Mouse (Mus musculus) heart, embryonic 14.5 days (tissue): ENCODE data around the gene Serpini2. TPM values are rescaled to one million over a fixed set of nuclear protein-coding genes. Genes with fewer than 3 reads are reported as not detected.
A peak's percentile ranks its signal among the peaks of the same experiment; 100 is the strongest.

Source experiments
- ATAC-seq: fragments of 200-750 bp; cut with Nextera tagmentation; 2 replicates; pipeline ENCODE4 v1.8.0; 2017; ENCODE audit warnings: low read depth, moderate TSS enrichment; ENCODE audit not compliant: insufficient number of reproducible peaks, insufficient read depth, low FRiP score
- H3K27ac ChIP-seq, 2 experiments: fragments of 200-500 bp in 1 of 2; fragments of 300-500 bp in 1 of 2; sonication (generic) in 1 of 2; replicated peaks in 1 of 2; 2 replicates each; pipeline ENCODE4 v1.5.1; 2012 to 2014; ENCODE audit warnings: low read depth in 2 of 2, low read length in 2 of 2, control low read depth in 1 of 2, mild to moderate bottlenecking in 1 of 2, mixed read lengths in 1 of 2; ENCODE audit not compliant: control insufficient read depth in 1 of 2, insufficient read depth in 1 of 2
- H3K27me3 ChIP-seq: fragments of 300-500 bp; sonication (generic); 2 replicates; pipeline ENCODE4 v1.6.1; 2014; ENCODE audit warnings: mild to moderate bottlenecking, low read length, control low read depth; ENCODE audit not compliant: control insufficient read depth, insufficient read depth
- H3K36me3 ChIP-seq: fragments of 300-500 bp; sonication (generic); 2 replicates; pipeline ENCODE4 v1.6.1; 2014; ENCODE audit warnings: mild to moderate bottlenecking, control low read depth, low read length, mixed read lengths; ENCODE audit not compliant: control insufficient read depth, insufficient read depth
- H3K4me1 ChIP-seq, 2 experiments: fragments of 200-500 bp in 1 of 2; fragments of 300-500 bp in 1 of 2; sonication (generic) in 1 of 2; 2 replicates each; pipeline ENCODE4 v1.6.1; 2012 to 2014; ENCODE audit warnings: low read length in 2 of 2, control low read depth in 1 of 2, mixed read lengths in 1 of 2; ENCODE audit not compliant: control insufficient read depth in 2 of 2, insufficient read depth in 2 of 2
- H3K4me2 ChIP-seq: fragments of 300-500 bp; sonication (generic); 2 replicates; pipeline ENCODE4 v1.6.1; 2014; ENCODE audit warnings: mild to moderate bottlenecking, low read length
- H3K4me3 ChIP-seq, 2 experiments: fragments of 200-500 bp in 1 of 2; fragments of 300-500 bp in 1 of 2; sonication (generic) in 1 of 2; 2 replicates each; pipeline ENCODE4 v1.5.1; 2012 to 2014; ENCODE audit warnings: low read length in 2 of 2, mild to moderate bottlenecking in 2 of 2, control low read depth in 1 of 2, low read depth in 1 of 2, moderate library complexity in 1 of 2; ENCODE audit not compliant: control insufficient read depth in 1 of 2, insufficient read depth in 1 of 2
- H3K9ac ChIP-seq: fragments of 300-500 bp; sonication (generic); 2 replicates; pipeline ENCODE4 v1.6.1; 2014; ENCODE audit warnings: mild to moderate bottlenecking, low read length
- H3K9me3 ChIP-seq: fragments of 300-500 bp; sonication (generic); 2 replicates; pipeline ENCODE4 v1.6.1; 2016; ENCODE audit warnings: low read length, control low read depth; ENCODE audit not compliant: control insufficient read depth
- WGBS: fragments of 180-500 bp; shearing (Covaris S2); extraction: QIAGEN DNeasy Blood & Tissue Kit; methylation state at CpG from one replicate; pipeline ENCODE4 v1.1.7; 2014; 5-methylcytosine and 5-hydroxymethylcytosine counted together
- polyA plus RNA-seq: library from polyadenylated mRNA; unstranded; fragments of >200 nt; fragmentation: Nextera tagmentation; extraction: Ambion mirVana; gene quantifications from 2 replicates; pipeline ENCODE4 v1.2.1, GENCODE M21; 2014

Gene Serpini2
- polyA plus RNA-seq, 1 experiment from 2014 or later = not detected

DNA sequence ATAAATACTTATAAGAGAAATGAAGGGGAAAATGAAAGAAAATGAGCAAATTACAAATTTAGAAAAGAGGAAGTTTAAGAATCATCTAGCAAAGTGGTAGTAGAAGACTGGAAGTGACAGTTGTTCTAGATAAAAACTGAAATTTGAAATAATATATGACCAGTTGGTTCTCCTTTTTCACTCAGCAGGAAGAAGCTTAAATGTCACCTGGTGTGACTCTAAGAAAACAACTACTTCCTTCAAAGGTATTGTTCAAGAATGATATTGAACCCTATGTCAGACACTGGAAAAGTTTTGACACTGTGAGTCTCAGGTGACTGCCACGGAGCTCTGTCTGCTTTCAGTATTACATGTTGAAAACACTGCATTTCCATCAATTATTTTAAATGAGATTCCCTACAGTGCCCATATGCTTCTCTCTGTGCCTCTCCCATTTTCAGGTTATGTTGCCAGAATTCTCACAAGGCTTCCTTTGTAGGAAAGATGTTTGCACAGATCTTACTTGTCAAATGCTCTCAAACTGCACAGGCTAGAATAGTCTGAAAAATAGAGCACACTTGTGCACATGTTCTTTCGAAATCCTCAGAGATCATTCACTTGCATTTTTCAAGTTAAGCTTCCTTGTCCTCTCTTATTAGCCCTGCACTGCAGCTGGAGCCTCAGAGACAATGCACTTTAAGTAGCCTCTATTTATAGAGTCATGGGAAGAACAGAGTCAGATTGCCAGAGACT lies 27.3 kb upstream of the Serpini2 start:
- peak overlapping the region; percentile 18; the same call in 1 of the 2 replicates for H3K4me2 ChIP-seq
- no peak overlapping the region for H3K9ac ChIP-seq
- no peak for ATAC-seq
- 0 out of 4 replicates have a peak, but pooled peaks cover 0 to 9% of the 10 kb centered on the region in 2 experiments for H3K4me1 ChIP-seq
- H3K27me3 ChIP-seq = no peaks in the 10 kb centered on the region
- no peak overlapping the region for H3K27ac ChIP-seq
- H3K36me3 ChIP-seq = no peaks in the 10 kb centered on the region
- no peaks in the 10 kb centered on the region for H3K9me3 ChIP-seq
- 53% methylated on average over 2 of the region's 2 CpGs for WGBS
- no peak overlapping the region for H3K4me3 ChIP-seq

DNA sequence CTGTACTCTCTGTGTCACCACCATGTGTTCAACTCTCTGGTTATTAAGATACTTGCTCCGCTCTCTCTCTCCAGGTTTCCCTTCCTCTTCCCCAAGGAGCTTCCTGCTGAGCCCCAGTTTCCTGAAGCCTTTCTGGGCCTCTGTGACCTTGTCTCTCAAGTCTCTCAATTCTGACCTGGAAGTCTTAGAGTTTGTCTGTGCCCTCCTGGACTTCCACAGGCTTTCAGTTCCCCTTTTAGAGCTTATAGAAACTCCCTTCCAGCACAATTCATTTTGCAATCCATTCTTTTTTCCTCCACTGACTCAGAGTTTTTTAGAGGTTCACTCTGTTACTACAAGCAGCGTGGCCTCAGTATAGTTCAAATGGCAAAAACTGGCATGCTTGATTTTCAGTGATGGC lies 23.4 kb upstream of the Serpini2 start:
- Histone ChIP-seq H3K4me3 (no peak overlapping the region), H3K36me3 (no peaks in the 10 kb centered on the region), H3K4me2 (no peak overlapping the region), H3K9ac (no peak overlapping the region), H3K27me3 (no peaks in the 10 kb centered on the region), H3K4me1 (0 out of 4 replicates have a peak, but pooled peaks cover 0 to 9% of the 10 kb centered on the region in 2 experiments), H3K9me3 (no peaks in the 10 kb centered on the region), H3K27ac (no peak overlapping the region)
- ATAC-seq = no peak
- 87% methylated on average over 2 of the region's 2 CpGs for WGBS

DNA sequence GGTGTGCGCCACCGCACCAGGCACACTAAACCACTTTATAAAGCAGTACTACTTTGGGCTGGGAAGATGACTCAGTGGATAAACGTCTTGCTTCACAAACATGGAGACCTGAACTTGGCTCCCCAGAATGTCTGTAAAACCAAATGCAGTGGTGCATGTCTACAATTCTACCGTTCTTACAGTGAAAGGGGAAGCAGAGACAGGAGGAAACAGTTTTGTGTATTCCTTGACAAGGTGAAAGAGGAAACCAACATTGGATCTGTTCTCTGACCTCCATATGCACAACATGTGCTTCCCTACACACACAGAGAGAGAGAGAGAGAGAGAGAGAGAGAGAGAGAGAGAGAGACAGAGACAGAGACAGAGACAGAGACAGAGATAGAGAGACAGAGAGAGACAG lies 7.6 kb upstream of the Serpini2 start:
- no peaks in the 10 kb centered on the region for H3K36me3 ChIP-seq
- H3K9ac ChIP-seq = no peak overlapping the region
- 78% methylated on average over 4 of the region's 4 CpGs for WGBS
- H3K9me3 ChIP-seq = no peaks in the 10 kb centered on the region
- no peak for ATAC-seq
- H3K27me3 ChIP-seq = no peaks in the 10 kb centered on the region
- peaks cover 0 to 4% of the 10 kb centered on the region in 2 experiments; a peak in 1 of 4 replicates for H3K4me1 ChIP-seq
- no peak overlapping the region for H3K4me3 ChIP-seq
- no peak overlapping the region for H3K4me2 ChIP-seq
- no peak overlapping the region for H3K27ac ChIP-seq

DNA sequence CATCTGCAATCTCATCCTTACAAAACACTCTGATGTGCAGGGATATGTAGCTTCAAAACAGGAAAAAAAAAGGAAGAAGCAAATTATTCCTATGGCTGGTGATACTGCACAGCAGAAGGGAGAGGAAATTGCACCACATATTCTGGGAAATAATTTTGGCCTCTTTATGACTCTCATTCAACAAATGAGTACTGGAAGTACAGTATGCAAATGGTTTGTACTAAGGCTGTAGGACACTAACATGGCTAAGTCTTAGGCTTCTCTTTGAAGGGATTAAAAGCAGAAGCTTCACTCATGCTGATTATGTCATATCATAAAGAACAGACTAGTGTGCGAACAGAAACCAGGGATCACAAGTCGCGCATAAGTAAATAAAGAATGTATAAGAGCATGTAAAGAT lies 6.6 kb upstream of the Serpini2 start:
- peaks cover 0 to 4% of the 10 kb centered on the region in 2 experiments; a peak in 1 of 4 replicates for H3K4me1 ChIP-seq
- 79% methylated on average over 3 of the region's 3 CpGs for WGBS
- H3K4me2 ChIP-seq = no peak overlapping the region
- ATAC-seq = no peak
- H3K4me3 ChIP-seq = no peak overlapping the region
- H3K27me3 ChIP-seq = no peaks in the 10 kb centered on the region
- H3K36me3 ChIP-seq = no peaks in the 10 kb centered on the region
- no peak overlapping the region for H3K9ac ChIP-seq
- H3K9me3 ChIP-seq = no peaks in the 10 kb centered on the region
- no peak overlapping the region for H3K27ac ChIP-seq

DNA sequence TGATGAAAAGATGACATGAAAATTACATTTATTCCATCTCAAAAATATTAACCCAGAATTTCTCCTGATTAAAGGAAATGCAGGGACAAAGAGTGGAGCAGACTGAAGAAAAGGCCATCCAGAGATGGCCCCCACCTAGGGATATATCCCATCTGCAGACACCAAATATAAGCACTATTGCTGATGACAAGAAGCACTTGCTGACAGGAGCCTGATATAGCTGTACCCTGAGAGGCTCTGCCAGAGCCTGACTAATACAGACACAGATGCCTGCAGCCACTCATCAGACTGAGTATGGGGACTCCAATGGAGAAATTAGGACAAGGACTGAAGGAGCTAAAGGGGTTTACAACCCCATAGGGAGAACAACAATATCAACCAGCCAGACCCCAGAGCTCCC lies 5.2 kb upstream of the Serpini2 start:
- no peak overlapping the region for H3K4me3 ChIP-seq
- H3K9me3 ChIP-seq = no peaks in the 10 kb centered on the region
- 0 out of 4 replicates have a peak overlapping the region, but pooled peaks of 1 of the 2 experiments have one; percentile 8 for H3K27ac ChIP-seq
- no peaks in the 10 kb centered on the region for H3K27me3 ChIP-seq
- peak; percentile 64; the same call in 1 of the 2 replicates for ATAC-seq
- H3K4me2 ChIP-seq = no peak overlapping the region
- H3K4me1 ChIP-seq = peaks cover 0 to 4% of the 10 kb centered on the region in 2 experiments; a peak in 1 of 4 replicates
- no peaks in the 10 kb centered on the region for H3K36me3 ChIP-seq
- H3K9ac ChIP-seq = no peak overlapping the region

DNA sequence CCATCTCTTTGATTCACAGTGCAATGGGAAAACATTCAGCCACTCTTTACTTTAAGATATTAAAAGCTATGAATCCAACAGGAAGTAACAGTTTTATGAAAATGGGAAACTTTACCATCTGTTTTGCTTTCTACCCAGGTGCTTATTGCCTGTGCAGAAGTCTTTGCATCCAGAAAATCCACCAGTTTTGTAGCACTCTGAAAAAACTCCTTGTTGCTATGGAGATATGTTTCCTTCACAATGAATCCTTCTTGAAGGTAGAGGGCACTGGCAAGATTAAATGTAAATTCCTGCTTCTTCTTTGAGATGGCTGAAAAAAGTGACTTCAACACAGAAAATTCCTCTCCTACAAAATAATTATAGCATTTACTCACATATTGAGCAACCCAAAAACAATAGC lies 10.5 kb downstream of the Serpini2 start:
- no peak overlapping the region for H3K4me3 ChIP-seq
- H3K36me3 ChIP-seq = no peaks in the 10 kb centered on the region
- no peak overlapping the region for H3K9ac ChIP-seq
- no peaks in the 10 kb centered on the region for H3K9me3 ChIP-seq
- no peak for ATAC-seq
- H3K4me2 ChIP-seq = no peak overlapping the region
- H3K27ac ChIP-seq = no peak overlapping the region
- no peaks in the 10 kb centered on the region for H3K4me1 ChIP-seq
- no peaks in the 10 kb centered on the region for H3K27me3 ChIP-seq

DNA sequence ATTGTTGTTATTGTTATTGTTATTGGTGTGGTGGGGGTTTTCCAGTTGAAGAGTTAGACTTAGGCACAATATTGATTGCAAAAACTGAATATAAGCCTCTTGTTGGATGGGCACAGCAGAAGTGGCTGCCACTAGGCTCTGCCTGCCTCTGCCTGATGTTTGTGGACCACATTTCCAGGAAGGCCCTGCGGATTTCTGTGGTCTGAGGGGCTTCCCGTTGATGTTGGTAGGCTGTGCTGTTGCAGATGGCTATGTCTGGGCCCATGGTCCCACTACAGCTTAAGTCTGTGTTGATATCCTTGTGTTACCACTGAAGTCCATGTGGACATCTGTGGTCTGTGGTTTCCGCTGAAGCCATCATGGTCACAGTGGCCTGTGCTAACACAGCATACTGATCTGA lies 50.2 kb downstream of the Serpini2 start:
- no peaks in the 10 kb centered on the region for H3K4me1 ChIP-seq
- WGBS = 43% methylated on average over 3 of the region's 3 CpGs

DNA sequence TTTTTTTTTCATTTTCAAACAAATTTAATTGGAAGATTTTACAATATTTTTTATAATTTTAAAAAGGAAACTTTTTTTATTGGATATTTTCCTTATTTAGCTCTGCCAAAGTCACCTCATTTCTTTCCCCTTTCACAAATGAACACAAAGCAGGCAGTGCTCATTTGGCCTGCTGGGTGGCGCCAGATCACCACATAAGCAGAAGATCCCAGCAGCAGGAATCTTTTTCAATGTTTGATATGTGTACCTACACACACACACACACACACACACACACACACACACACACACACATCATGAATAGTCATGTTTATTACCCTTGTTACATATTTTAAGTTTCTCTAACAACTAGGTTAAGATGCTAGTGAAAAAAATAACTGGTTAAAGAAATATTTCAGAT lies 50.7 kb downstream of the Serpini2 start:
- Histone ChIP-seq H3K4me2 (no peak overlapping the region), H3K9me3 (no peaks in the 10 kb centered on the region), H3K27ac (no peak overlapping the region), H3K9ac (no peak overlapping the region), H3K4me1 (no peaks in the 10 kb centered on the region), H3K4me3 (no peak overlapping the region), H3K27me3 (no peaks in the 10 kb centered on the region), H3K36me3 (no peaks in the 10 kb centered on the region)
- WGBS = 7% methylated on average over 1 of the region's 1 CpGs
- ATAC-seq = no peak

More for the DNA sequence above, 50.2 kb downstream of the Serpini2 start:
- no peaks in the 10 kb centered on the region for H3K36me3 ChIP-seq
- ATAC-seq = no peak
- no peak overlapping the region for H3K27ac ChIP-seq
- no peak overlapping the region for H3K4me3 ChIP-seq
- H3K9me3 ChIP-seq = no peaks in the 10 kb centered on the region
- H3K27me3 ChIP-seq = no peaks in the 10 kb centered on the region
- H3K4me2 ChIP-seq = no peak overlapping the region
- H3K9ac ChIP-seq = no peak overlapping the region
